In genomic region chr6:86102874-86103273, GRCm38 (mm10) we compare ENCODE assay signal across 9 mouse cellular contexts.
A peak's percentile ranks its signal among the peaks of the same experiment; 100 is the strongest.
DNase-seq lines count a peak whose midpoint lies in the region; ATAC-seq and TF ChIP-seq lines count a peak whose summit lies in the region.
"Had no signal": no experiment of that assay in that cellular context is flagged by ENCODE, and none has a peak within 500 bp of the region (broad histone marks: within the 10 kb centered on the region; RNA-seq: fewer than 3 reads in every experiment).

No protein-coding gene starts in this region.

- peaks cover 87% of the 10 kb centered on the region for H3K36me3 ChIP-seq in forebrain, postnatal 0 days (ENCODE audit: insufficient read depth)

- peak overlapping the region; percentile 89 for H3K27ac ChIP-seq in forebrain, postnatal 0 days (ENCODE audit: low read depth, low read length)
- peak overlapping the region; percentile 93 for H3K27ac ChIP-seq in olfactory bulb, adult 2 months (ENCODE audit: insufficient read depth, low read depth, low read length)

- no peaks in the 10 kb centered on the region for H3K9me3 ChIP-seq in forebrain, postnatal 0 days (ENCODE audit: low read length)

- 65% methylated on average over 5 of the region's 5 CpGs for WGBS in forebrain, postnatal 0 days
- WGBS in olfactory bulb, adult 2 months = 62% methylated on average over 5 of the region's 5 CpGs

- H3K9ac ChIP-seq in forebrain, postnatal 0 days = no peak overlapping the region

- no peaks in the 10 kb centered on the region for H3K27me3 ChIP-seq in forebrain, postnatal 0 days (ENCODE audit: insufficient read depth, low read length)

- no peak for TF ChIP-seq POLR2A in olfactory bulb, adult 2 months (IDR thresholded peaks at IDR 0.05; ENCODE audit: insufficient read depth, low read depth, low read length)

- DNase-seq in cerebellum, adult 8-10 months = peak; percentile 57
- peak; percentile 84 for DNase-seq in forebrain, postnatal 0 days
- peak; percentile 50 to 63 for DNase-seq in layer of hippocampus, postnatal 10 days (ENCODE audit: low spot score in 2 of 2)
- DNase-seq in spleen, adult 12 weeks (ENCODE audit: low spot score) = no peak
- no peak for DNase-seq in heart, postnatal 10 days
- DNase-seq in kidney, postnatal 36 days = no peak
- DNase-seq: heart, postnatal 4 days had no signal

- intact Hi-C loops in heart, postnatal 10 days (cut with DNase I) = no loop called here

- H3K4me1 ChIP-seq in forebrain, postnatal 0 days (ENCODE audit: insufficient read depth) = peaks cover 10% of the 10 kb centered on the region; the same call in 1 of the 2 replicates
- H3K4me1 ChIP-seq in olfactory bulb, adult 2 months (ENCODE audit: control insufficient read depth, insufficient read depth, low read length) = peaks cover 40% of the 10 kb centered on the region

- TF ChIP-seq CTCF in forebrain, postnatal 0 days (IDR thresholded peaks at IDR 0.05; ENCODE audit: low read depth) = no peak
- no peak for TF ChIP-seq CTCF in olfactory bulb, adult 2 months (IDR thresholded peaks at IDR 0.05; ENCODE audit: insufficient read depth, low read depth, low read length)

- H3K4me3 ChIP-seq in forebrain, postnatal 0 days (ENCODE audit: low read depth, low read length) = no peak overlapping the region
- no peak overlapping the region for H3K4me3 ChIP-seq in olfactory bulb, adult 2 months (ENCODE audit: insufficient read depth, low read depth, low read length)

- no peak overlapping the region for H3K4me2 ChIP-seq in forebrain, postnatal 0 days (ENCODE audit: low read depth)

- peak; percentile 92 for ATAC-seq in forebrain, postnatal 0 days
- ATAC-seq in activated CD4-positive, CD25-positive, alpha-beta regulatory T cell, adult 4 months = no peak

Comparison
In these comparisons a context has a peak if more than half of its experiments do, and no peak if none do; other contexts are left out.
1. DNase-seq: peak in cerebellum, adult 8-10 months (single experiment), forebrain, postnatal 0 days (single experiment) and layer of hippocampus, postnatal 10 days (2 of 2); none in spleen, adult 12 weeks (single experiment), heart, postnatal 10 days (0 of 2) and kidney, postnatal 36 days (0 of 2).